Mouse (Mus musculus) forebrain, postnatal 0 days (tissue): Measurements from ENCODE around the gene Btnl4. TPM values are rescaled to one million over a fixed set of nuclear protein-coding genes. Genes with fewer than 3 reads are reported as not detected.
"Not testable (repeated sequence)": the region's sequence is repeated elsewhere in the genome, so short reads cannot be mapped to it uniquely, and the experiment has no call there.

Source experiments
- ATAC-seq: fragments of 200-750 bp; cut with Nextera tagmentation; 2 replicates; pipeline ENCODE4 v1.8.0; 2017; ENCODE audit warnings: mild to moderate bottlenecking, moderate library complexity
- DNase-seq: peaks from one replicate; pipeline ENCODE4 v3.0.0-alpha.2; 2015
- H3K27ac ChIP-seq: fragments of 300-500 bp; sonication (generic); 2 replicates; pipeline ENCODE4 v1.5.1; 2014; ENCODE audit warnings: low read depth, mild to moderate bottlenecking, antibody characterized with exemption, low read length, moderate library complexity, mixed read lengths
- H3K27me3 ChIP-seq: fragments of 300-500 bp; sonication (generic); 2 replicates; pipeline ENCODE4 v1.6.1; 2014; ENCODE audit warnings: mild to moderate bottlenecking, low read length, mixed read lengths; ENCODE audit not compliant: insufficient read depth
- H3K36me3 ChIP-seq: fragments of 300-500 bp; sonication (generic); 2 replicates; pipeline ENCODE4 v1.6.1; 2014; ENCODE audit warnings: mild to moderate bottlenecking, moderate library complexity; ENCODE audit not compliant: insufficient read depth
- H3K4me1 ChIP-seq: fragments of 300-500 bp; sonication (generic); 2 replicates; pipeline ENCODE4 v1.6.1; 2014; ENCODE audit warnings: antibody characterized with exemption; ENCODE audit not compliant: insufficient read depth
- H3K4me2 ChIP-seq: fragments of 300-500 bp; sonication (generic); 2 replicates; pipeline ENCODE4 v1.6.1; 2014; ENCODE audit warnings: low read depth, mild to moderate bottlenecking, moderate library complexity
- H3K4me3 ChIP-seq: fragments of 300-500 bp; sonication (generic); 2 replicates; pipeline ENCODE4 v1.5.1; 2014; ENCODE audit warnings: low read depth, low read length, mixed read lengths
- H3K9ac ChIP-seq: fragments of 300-500 bp; sonication (generic); 2 replicates; pipeline ENCODE4 v1.6.1; 2014; ENCODE audit warnings: mild to moderate bottlenecking
- H3K9me3 ChIP-seq: fragments of 300-500 bp; sonication (generic); 2 replicates; pipeline ENCODE4 v1.6.1; 2016; ENCODE audit warnings: low read length
- CTCF ChIP-seq: sonication (generic); IDR thresholded peaks from 2 replicates; pipeline ENCODE4 v1.5.1; 2016; ENCODE audit warnings: antibody characterized with exemption, control low read depth, low read depth
- WGBS: fragments of 180-500 bp; shearing (Covaris S2); extraction: QIAGEN DNeasy Blood & Tissue Kit; methylation state at CpG from one replicate; pipeline ENCODE4 v1.1.7; 2014; 5-methylcytosine and 5-hydroxymethylcytosine counted together
- polyA plus RNA-seq: library from polyadenylated mRNA; unstranded; fragments of >200 nt; fragmentation: Nextera tagmentation; extraction: Ambion mirVana; gene quantifications from 2 replicates; pipeline ENCODE4 v1.2.1, GENCODE M21; 2015
- total RNA-seq: library from RNA; depleted of rRNA; stranded (reverse); fragments of >200 nt; gene quantifications from 2 replicates; pipeline ENCODE4 v1.2.3, GENCODE M21; 2014; rRNA removed

Btnl4 gene
- not detected in 2 replicates for total RNA-seq
- polyA plus RNA-seq, result not detected in 2 replicates

GRCm38 (mm10) chr17:34477238-34478013 lies at the start of gene Btnl4:
Gene Btnl4, minus strand, starts transcription at chr17:34477318.
- H3K9ac ChIP-seq, H3K9me3 ChIP-seq, DNase-seq, H3K27ac ChIP-seq, H3K4me1 ChIP-seq, H3K27me3 ChIP-seq, H3K4me3 ChIP-seq, ATAC-seq, H3K4me2 ChIP-seq, H3K36me3 ChIP-seq: not testable (repeated sequence)
- WGBS, result 80% methylated on average over 4 of the region's 5 CpGs

GRCm38 (mm10) chr17:34519001-34519400 lies 41.9 kb upstream of the Btnl4 start:
- TF ChIP-seq CTCF, result no peak
- H3K27ac ChIP-seq, result no peak overlapping the region
- H3K9me3 ChIP-seq, result no peaks in the 10 kb centered on the region
- no peaks in the 10 kb centered on the region for H3K27me3 ChIP-seq
- ATAC-seq, result no peak
- no peak overlapping the region for H3K4me3 ChIP-seq
- no peak overlapping the region for H3K4me2 ChIP-seq
- no peak for DNase-seq
- H3K36me3 ChIP-seq, result no peaks in the 10 kb centered on the region
- H3K4me1 ChIP-seq, result no peaks in the 10 kb centered on the region
- 69% methylated on average over 1 of the region's 1 CpGs for WGBS
- no peak overlapping the region for H3K9ac ChIP-seq

GRCm38 (mm10) chr17:34518571-34518970 lies 41.5 kb upstream of the Btnl4 start:
- H3K9me3 ChIP-seq, H3K4me2 ChIP-seq, ATAC-seq, H3K36me3 ChIP-seq, H3K9ac ChIP-seq, DNase-seq, H3K4me3 ChIP-seq, H3K27ac ChIP-seq, H3K27me3 ChIP-seq, H3K4me1 ChIP-seq: not testable (repeated sequence)
- 71% methylated on average over 3 of the region's 3 CpGs for WGBS

- ATAC-seq, result no peak
- 90% methylated on average over 4 of the region's 4 CpGs for WGBS
- H3K27ac ChIP-seq, result no peak overlapping the region
- no peak overlapping the region for H3K4me2 ChIP-seq
- H3K9me3 ChIP-seq, result no peaks in the 10 kb centered on the region
- no peaks in the 10 kb centered on the region for H3K27me3 ChIP-seq
- no peak overlapping the region for H3K9ac ChIP-seq
- H3K4me1 ChIP-seq, result no peaks in the 10 kb centered on the region
- H3K4me3 ChIP-seq, result no peak overlapping the region
- no peaks in the 10 kb centered on the region for H3K36me3 ChIP-seq
- TF ChIP-seq CTCF, result no peak
- no peak for DNase-seq
Measured at GRCm38 (mm10) chr17:34517795-34518194, 40.7 kb upstream of the Btnl4 start.

- Histone ChIP-seq H3K4me2 (no peak within 1 kb of the TSS), H3K9me3 (no peaks in the 10 kb centered on the region), H3K27ac (no peak within 1 kb of the TSS), H3K36me3 (no peaks in the 10 kb centered on the region), H3K9ac (no peak within 1 kb of the TSS), H3K4me3 (no peak within 1 kb of the TSS), H3K4me1 (no peaks in the 10 kb centered on the region), H3K27me3 (no peaks in the 10 kb centered on the region)
- TF ChIP-seq CTCF, result no peak
- DNase-seq (no peak), ATAC-seq (no peak)
- WGBS, result 90% methylated on average over 4 of the region's 4 CpGs
Measured at GRCm38 (mm10) chr17:34517252-34517651, 40.1 kb upstream of the Btnl4 start, which contains the start of gene Btnl6. Gene Btnl6, minus strand, starts transcription at chr17:34517352.

- no peaks in the 10 kb centered on the region for H3K36me3 ChIP-seq
- H3K27ac ChIP-seq, result no peak overlapping the region
- H3K4me1 ChIP-seq, result no peaks in the 10 kb centered on the region
- ATAC-seq (no peak), DNase-seq (no peak)
- no peak overlapping the region for H3K4me3 ChIP-seq
- no peak overlapping the region for H3K9ac ChIP-seq
- no peaks in the 10 kb centered on the region for H3K9me3 ChIP-seq
- 90% methylated on average over 2 of the region's 2 CpGs for WGBS
- H3K27me3 ChIP-seq, result no peaks in the 10 kb centered on the region
- no peak overlapping the region for H3K4me2 ChIP-seq
- TF ChIP-seq CTCF, result no peak
Measured at GRCm38 (mm10) chr17:34516514-34516913, 39.4 kb upstream of the Btnl4 start.

- not testable (repeated sequence) for H3K9me3 ChIP-seq, H3K36me3 ChIP-seq, H3K27ac ChIP-seq, DNase-seq, H3K27me3 ChIP-seq, H3K4me3 ChIP-seq, ATAC-seq, H3K4me1 ChIP-seq, H3K4me2 ChIP-seq, H3K9ac ChIP-seq
- WGBS, result 68% methylated on average over 1 of the region's 1 CpGs
Measured at GRCm38 (mm10) chr17:34511723-34512122, 34.6 kb upstream of the Btnl4 start.
